Mouse (Mus musculus): ENCODE measurements around the gene Gpam.

Gpam gene

GRCm38 (mm10) chr19:55101659-55102058, 25.4 kb downstream of the Gpam start:
- no peak for DNase-seq (ENCODE audit: low read depth, low spot score)

DNA sequence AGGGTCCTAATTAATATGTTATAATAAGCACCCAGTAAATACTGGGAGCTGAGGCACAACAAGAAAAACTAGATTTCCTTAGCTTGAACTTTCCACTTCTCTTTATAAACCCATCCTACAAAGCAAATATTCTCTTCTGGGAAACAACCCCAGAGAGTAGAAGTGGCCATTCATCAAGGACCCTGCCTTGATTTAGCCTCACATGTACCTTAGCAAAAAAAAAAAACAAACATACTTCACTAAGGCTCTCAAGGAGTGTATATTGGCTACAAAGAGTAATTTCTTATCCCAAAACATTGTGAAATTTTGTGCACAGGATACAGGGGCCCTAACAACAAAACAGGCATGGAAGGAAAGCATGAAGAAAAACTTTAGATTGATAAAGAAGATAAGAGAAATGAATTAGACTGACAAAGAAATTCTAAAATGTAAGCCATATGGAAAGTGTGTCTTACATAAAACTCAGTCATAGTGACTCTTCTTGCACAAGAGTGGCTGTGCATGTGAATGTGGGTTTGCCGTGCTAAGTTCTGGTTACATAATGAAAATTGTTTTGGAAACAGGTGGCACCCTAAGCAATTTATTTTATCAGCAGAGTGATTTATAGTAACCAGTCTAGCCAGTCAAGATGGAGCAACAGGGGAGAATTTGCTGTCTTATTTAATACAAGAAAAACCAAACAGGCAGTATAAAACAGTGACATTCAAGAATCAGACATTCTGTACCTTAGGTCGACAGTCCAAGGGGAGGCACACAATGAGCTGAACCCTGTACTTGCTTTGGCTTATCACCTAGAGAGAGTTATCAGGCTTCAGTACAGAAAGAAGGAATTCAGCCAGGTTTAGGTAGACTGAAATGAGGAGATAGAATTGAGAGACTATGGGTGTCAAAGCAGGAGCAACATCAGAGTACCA, 26.6 kb downstream of the Gpam start:
- DNase-seq (ENCODE audit: low read depth, low spot score) = no peak

GRCm38 (mm10) chr19:55099184-55100160, 27.6 kb downstream of the Gpam start:
- DNase-seq (ENCODE audit: low read depth, low spot score) = peak; percentile 78

DNA sequence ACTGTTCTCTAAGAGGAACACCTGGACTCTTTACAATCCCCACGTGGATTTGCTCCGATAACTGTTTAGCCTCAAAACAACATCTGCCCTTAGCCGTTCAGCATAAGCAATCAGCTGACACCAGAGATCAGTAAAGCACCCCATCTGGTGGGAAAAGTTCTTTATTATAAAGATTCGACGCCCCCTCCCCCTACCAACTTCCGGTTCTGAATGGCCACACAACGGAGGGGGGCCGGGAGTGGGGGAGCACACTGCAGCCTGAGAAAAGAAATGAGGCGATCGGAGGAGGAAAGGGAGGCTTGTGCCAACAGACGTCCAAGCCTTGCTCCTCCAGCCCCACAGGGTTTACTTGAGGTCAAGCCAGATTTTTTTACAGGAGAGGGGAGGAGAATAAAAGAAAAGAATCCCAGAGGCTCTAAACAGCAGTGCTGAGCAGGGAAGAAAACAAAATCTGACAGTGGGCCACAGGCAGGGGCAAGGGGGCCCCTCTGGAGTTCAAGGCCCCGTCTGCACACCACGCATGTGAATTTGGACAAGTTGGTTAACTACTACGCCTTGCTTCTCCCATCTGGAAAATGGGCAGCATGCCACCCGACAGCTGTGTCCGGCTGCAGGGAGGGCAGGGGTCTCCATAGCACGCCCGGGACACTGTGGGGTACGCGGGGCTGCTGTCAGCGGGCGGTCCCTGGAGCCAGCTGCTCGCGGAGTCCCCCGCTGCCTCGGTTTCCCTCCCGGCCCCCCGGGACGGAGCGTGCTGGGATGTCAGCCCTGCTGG, 28.4 kb downstream of the Gpam start:
- DNase-seq (ENCODE audit: low read depth, low spot score) = no peak

DNA sequence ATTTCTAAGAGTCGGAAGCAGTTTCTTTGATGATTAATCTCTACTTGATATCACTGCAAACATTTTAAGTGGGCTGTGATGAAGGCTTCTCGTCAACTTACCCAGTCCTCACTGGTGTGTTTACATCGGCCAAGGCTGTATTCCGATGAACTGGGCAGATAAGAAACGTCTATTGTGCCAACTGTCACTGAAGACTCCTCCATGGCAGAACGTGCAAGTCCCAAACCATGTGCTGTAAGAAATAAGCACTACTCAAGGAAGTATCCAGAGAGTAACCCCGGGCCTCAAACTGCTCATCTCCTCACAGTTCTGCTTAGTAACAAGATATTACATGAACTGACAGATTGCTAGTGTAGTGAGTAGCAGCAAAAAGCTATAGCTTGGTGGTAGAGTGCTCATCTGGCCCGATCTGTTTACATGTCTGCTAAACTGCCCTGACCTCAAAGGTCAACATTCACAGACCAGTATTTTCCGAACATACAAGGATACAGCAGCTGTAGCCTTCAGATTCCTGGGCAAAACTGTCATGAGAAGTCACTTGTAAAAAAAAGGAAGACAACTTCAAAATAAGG, 29.6 kb downstream of the Gpam start:
- no peak for DNase-seq (ENCODE audit: low read depth, low spot score)

DNA sequence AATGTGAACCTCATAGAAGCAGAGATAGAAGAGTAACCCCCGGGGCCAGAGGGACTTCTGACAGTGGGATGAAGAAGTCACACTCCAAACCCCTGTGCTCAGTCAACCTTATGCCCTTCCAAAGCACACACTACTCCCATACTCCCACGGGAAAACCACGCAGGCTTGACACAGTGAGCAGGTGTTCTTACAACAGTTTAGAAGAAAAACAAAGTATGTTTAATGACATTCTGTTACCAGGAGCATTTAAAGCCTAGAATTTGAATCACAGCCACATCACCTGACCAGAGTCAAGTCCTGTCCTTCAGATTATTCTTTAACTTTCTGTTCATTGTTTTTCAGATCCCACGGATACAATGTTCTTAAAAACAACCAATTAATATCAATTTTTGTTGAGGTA, 30.4 kb downstream of the Gpam start:
- no peak for DNase-seq (ENCODE audit: low read depth, low spot score)

GRCm38 (mm10) chr19:55095547-55095946, 31.5 kb downstream of the Gpam start:
- no peak for DNase-seq (ENCODE audit: low read depth, low spot score)

GRCm38 (mm10) chr19:55091602-55092413, 35.2 kb downstream of the Gpam start:
- DNase-seq (ENCODE audit: low read depth, low spot score) = no peak

GRCm38 (mm10) chr19:55090885-55091284, 36.2 kb downstream of the Gpam start:
- no peak for DNase-seq (ENCODE audit: low read depth, low spot score)

DNA sequence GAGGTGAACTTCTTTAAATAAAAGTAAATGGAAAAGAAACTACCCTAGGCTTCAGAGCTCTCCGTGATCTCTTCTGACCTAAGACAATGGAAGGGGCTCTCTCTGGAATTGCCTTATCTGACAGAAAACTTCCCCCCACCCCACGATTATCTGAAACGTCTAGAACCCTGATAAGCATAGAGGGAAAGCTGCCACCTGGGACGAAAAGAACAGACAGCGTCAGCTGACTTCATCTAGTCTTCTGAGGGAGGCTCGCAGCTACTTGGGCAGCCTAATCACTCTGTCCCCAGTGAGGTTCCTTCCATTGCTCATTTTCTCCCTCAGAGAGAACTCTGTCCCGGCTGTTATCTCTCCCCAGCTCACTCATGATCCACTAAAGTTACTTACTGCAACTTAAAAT, 36.9 kb downstream of the Gpam start:
- DNase-seq (ENCODE audit: low read depth, low spot score) = no peak

GRCm38 (mm10) chr19:55087776-55088175, 39.3 kb downstream of the Gpam start:
- no peak for DNase-seq (ENCODE audit: low read depth, low spot score)

GRCm38 (mm10) chr19:55085857-55086185, 41.2 kb downstream of the Gpam start:
- DNase-seq (ENCODE audit: low read depth, low spot score) = no peak

DNA sequence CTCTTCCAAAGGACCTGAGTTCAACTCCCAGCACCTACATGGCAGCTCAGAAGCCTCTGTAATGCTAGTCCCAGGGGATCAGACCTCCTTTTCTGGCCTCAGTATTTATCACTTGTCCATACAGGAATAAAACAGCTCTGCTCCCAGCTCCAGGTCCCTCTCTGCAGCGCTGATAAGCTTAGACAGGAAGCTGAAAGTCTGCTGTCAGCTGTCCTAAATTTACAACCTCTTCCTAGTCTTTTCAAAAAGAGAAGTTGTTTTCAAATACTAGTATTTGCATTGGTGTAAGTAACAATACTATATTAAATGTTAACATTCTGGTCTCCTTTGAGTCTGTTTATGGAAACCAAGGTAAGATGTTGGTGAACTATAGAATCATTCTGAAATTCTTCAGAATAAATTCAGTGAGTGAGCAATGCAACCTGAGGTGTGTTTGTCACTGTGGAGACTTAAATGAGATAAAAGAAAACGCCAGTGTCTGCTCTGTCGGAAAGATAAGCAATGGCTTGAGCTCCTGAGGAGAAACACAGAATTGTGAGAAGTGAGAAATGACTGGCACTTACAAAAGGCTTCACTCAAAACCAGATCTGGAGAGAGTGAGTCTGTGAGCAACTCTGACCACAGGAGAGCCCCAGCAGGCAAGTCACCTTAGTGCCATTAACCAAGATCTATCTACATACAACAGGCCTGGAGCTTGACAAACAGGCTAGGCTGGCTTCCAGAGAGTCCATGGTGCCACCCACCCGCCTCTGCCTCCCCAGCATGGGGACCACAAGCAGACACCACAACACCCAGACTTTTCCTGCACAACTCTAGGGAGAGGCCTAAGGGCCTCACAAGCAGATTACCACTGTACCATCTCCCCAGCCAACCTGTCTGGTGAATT, 41.8 kb downstream of the Gpam start:
- no peak for DNase-seq (ENCODE audit: low read depth, low spot score)

GRCm38 (mm10) chr19:55076822-55077221, 50.2 kb downstream of the Gpam start:
- no peak for DNase-seq (ENCODE audit: low read depth, low spot score)

DNA sequence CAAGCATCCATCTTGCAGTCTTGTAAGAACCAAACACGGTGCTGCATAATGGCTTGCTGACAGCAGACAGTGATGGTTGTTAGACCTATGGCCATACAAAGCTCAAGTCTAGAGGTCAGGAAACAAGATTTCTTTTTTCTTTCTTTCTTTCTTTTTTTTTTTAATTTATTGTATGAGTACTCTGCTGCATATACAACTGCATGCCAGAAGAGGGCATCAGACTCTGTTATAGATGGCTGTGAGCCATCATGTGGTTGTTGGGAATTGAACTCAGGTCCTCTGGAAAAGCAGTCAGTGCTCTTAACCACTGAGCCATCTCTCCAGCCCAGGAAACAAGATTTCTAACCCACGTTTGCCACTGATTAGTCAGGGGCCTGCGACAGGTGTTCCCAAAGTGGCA, 54.0 kb downstream of the Gpam start:
- no peak for DNase-seq (ENCODE audit: low read depth, low spot score)

DNA sequence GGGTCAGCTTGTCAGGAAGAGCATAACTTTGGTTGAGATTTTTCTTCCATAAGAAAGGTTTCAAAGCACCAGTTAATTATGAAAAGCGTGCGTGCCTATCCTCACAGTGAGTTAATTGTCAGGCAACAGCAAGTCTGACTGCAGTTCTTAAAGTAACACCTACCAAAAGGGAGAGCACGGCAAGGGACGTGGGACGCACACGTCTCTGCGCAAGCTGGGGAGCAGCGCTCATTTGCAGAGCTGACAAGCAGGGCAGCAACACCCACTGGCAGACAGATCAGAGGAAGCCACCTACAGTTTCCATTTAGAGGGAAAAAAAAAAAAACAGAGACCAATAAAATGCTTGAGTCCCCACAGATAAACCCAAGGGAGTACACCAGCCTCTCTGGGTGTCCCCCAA, 58.0 kb downstream of the Gpam start:
- no peak for DNase-seq (ENCODE audit: low read depth, low spot score)

DNA sequence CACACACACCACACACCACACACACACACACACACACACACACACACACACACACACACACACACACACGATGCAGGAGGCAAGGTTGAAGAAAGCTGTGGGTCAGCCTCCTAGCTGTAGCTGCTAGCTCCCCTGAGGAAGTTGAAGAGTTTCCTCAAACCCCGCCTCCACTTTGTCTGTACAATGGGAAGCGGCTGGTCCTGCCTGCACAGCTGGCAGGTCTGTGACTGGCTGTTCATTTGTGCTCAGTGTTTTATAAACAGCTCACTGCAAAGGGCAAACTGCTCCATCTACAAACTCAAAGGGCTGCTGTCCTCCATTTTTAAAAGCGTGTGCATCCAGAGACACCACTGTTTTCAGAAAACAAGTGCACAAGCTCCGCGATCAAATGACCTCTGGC, 63.8 kb downstream of the Gpam start:
- no peak for DNase-seq (ENCODE audit: low read depth, low spot score)

DNA sequence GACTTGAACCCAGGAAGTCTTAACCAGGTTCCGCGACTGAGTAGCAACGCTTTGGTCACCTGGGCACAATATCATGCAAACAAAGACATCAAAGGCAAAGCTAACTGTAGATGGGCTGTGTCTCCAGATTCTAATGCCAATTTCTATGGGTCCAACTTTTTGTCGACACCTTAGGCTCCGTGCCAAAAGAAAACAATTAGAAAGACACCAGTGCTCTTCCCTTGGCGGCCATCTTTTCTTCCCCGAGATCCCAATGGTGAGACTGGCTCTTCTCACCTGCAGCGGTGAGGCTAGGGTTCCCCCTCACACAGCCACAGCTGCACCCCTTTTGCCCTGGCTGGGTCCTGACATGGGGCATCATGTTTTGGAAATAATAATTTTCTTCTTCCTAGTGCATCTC, 64.5 kb downstream of the Gpam start:
- DNase-seq (ENCODE audit: low read depth, low spot score) = no peak

GRCm38 (mm10) chr19:55061951-55062350, 65.1 kb downstream of the Gpam start:
- peak; percentile 56 for DNase-seq (ENCODE audit: low read depth, low spot score)
